Mouse (Mus musculus) erythroblast, embryonic 14.5 days (primary cell): Measurements from ENCODE around the gene Grm2. TPM values are rescaled to one million over a fixed set of nuclear protein-coding genes. Genes with fewer than 3 reads are reported as not detected.

Experiments
- H3K27me3 ChIP-seq: 2 replicates; pipeline ENCODE4 v1.6.1; 2012; ENCODE audit warnings: inconsistent platforms; ENCODE audit not compliant: control insufficient read depth
- H3K36me3 ChIP-seq: 2 replicates; pipeline ENCODE4 v1.6.1; 2012; ENCODE audit warnings: mild to moderate bottlenecking, inconsistent platforms; ENCODE audit not compliant: control insufficient read depth
- H3K4me1 ChIP-seq: 2 replicates; pipeline ENCODE4 v1.6.1; 2012; ENCODE audit warnings: inconsistent platforms; ENCODE audit not compliant: control insufficient read depth
- H3K4me3 ChIP-seq: replicated peaks from 2 replicates; pipeline ENCODE3; 2012; ENCODE audit warnings: moderate library complexity, mild to moderate bottlenecking, inconsistent platforms
- H3K9me3 ChIP-seq: 2 replicates; pipeline ENCODE4 v1.6.1; 2012; ENCODE audit warnings: low read length, inconsistent platforms, mixed read lengths; ENCODE audit not compliant: control insufficient read depth
- GATA1 ChIP-seq: IDR thresholded peaks from 2 replicates; pipeline ENCODE4 v1.6.1; 2012; ENCODE audit warnings: low read length, inconsistent platforms, mixed read lengths
- TAL1 ChIP-seq: IDR thresholded peaks from 3 replicates; pipeline ENCODE4 v1.6.1; 2012; ENCODE audit warnings: low read length, inconsistent platforms, mixed read lengths
- polyA plus RNA-seq: library from polyadenylated mRNA; stranded (reverse); fragments of >175 nt; gene quantifications from 2 replicates; pipeline ENCODE4 v1.2.3, GENCODE M21; 2012

The Grm2 gene
- polyA plus RNA-seq, 1 experiment, result not detected

GRCm38 (mm10) chr9:106659441-106659840 is 3.6 kb upstream of the Grm2 start:
- H3K4me1 ChIP-seq, result no peaks in the 10 kb centered on the region
- peaks cover 23% of the 10 kb centered on the region for H3K27me3 ChIP-seq
- peaks cover 28% of the 10 kb centered on the region; the same call in 1 of the 2 replicates for H3K36me3 ChIP-seq
- no peaks in the 10 kb centered on the region for H3K9me3 ChIP-seq
- no peak overlapping the region for H3K4me3 ChIP-seq
- no peak for TF ChIP-seq TAL1
- TF ChIP-seq GATA1, result no peak

GRCm38 (mm10) chr9:106657592-106657991 is 1.7 kb upstream of the Grm2 start:
- Histone ChIP-seq H3K27me3 (peaks cover 31% of the 10 kb centered on the region), H3K9me3 (no peaks in the 10 kb centered on the region), H3K36me3 (peaks cover 28% of the 10 kb centered on the region; the same call in 1 of the 2 replicates), H3K4me1 (no peaks in the 10 kb centered on the region), H3K4me3 (no peak overlapping the region)
- no peak for TF ChIP-seq GATA1
- no peak for TF ChIP-seq TAL1

GRCm38 (mm10) chr9:106656820-106657219 is 938 bp upstream of the Grm2 start:
- no peak for TF ChIP-seq GATA1
- TF ChIP-seq TAL1, result no peak
- peaks cover 31% of the 10 kb centered on the region for H3K27me3 ChIP-seq
- H3K4me1 ChIP-seq, result no peaks in the 10 kb centered on the region
- H3K9me3 ChIP-seq, result no peaks in the 10 kb centered on the region
- peaks cover 20% of the 10 kb centered on the region; the same call in 1 of the 2 replicates for H3K36me3 ChIP-seq
- H3K4me3 ChIP-seq, result no peak overlapping the region

- H3K27me3 ChIP-seq, result peaks cover 33% of the 10 kb centered on the region
- H3K36me3 ChIP-seq, result no peaks in the 10 kb centered on the region
- TF ChIP-seq TAL1 (no peak), GATA1 (no peak)
- H3K9me3 ChIP-seq, result no peaks in the 10 kb centered on the region
- H3K4me1 ChIP-seq, result no peaks in the 10 kb centered on the region
- no peak overlapping the region for H3K4me3 ChIP-seq
Observed at GRCm38 (mm10) chr9:106652720-106653119, 3.2 kb downstream of the Grm2 start.

- Histone ChIP-seq H3K4me1 (no peaks in the 10 kb centered on the region), H3K36me3 (no peaks in the 10 kb centered on the region), H3K4me3 (no peak overlapping the region), H3K27me3 (peaks cover 8% of the 10 kb centered on the region), H3K9me3 (no peaks in the 10 kb centered on the region)
- no peak for TF ChIP-seq GATA1
- no peak for TF ChIP-seq TAL1
Observed at GRCm38 (mm10) chr9:106647226-106647625, 8.7 kb downstream of the Grm2 start.

- Histone ChIP-seq H3K36me3 (no peaks in the 10 kb centered on the region), H3K27me3 (peaks cover 8% of the 10 kb centered on the region), H3K4me1 (no peaks in the 10 kb centered on the region), H3K9me3 (no peaks in the 10 kb centered on the region), H3K4me3 (no peak overlapping the region)
- TF ChIP-seq TAL1 (no peak), GATA1 (no peak)
Observed at GRCm38 (mm10) chr9:106645684-106646271, 10.1 kb downstream of the Grm2 start.

- no peaks in the 10 kb centered on the region for H3K4me1 ChIP-seq
- no peaks in the 10 kb centered on the region for H3K9me3 ChIP-seq
- peaks cover 8% of the 10 kb centered on the region for H3K27me3 ChIP-seq
- TF ChIP-seq TAL1 (no peak), GATA1 (no peak)
- no peak overlapping the region for H3K4me3 ChIP-seq
- no peaks in the 10 kb centered on the region for H3K36me3 ChIP-seq
Observed at GRCm38 (mm10) chr9:106643787-106644186, 12.1 kb downstream of the Grm2 start.

GRCm38 (mm10) chr9:106643128-106643527 is 12.8 kb downstream of the Grm2 start:
- Histone ChIP-seq H3K27me3 (peaks cover 8% of the 10 kb centered on the region), H3K9me3 (no peaks in the 10 kb centered on the region), H3K4me3 (no peak overlapping the region), H3K36me3 (no peaks in the 10 kb centered on the region), H3K4me1 (no peaks in the 10 kb centered on the region)
- TF ChIP-seq TAL1, result no peak
- TF ChIP-seq GATA1, result no peak

GRCm38 (mm10) chr9:106641346-106641745 is 14.5 kb downstream of the Grm2 start:
- Histone ChIP-seq H3K4me3 (no peak overlapping the region), H3K27me3 (no peaks in the 10 kb centered on the region), H3K9me3 (no peaks in the 10 kb centered on the region), H3K4me1 (no peaks in the 10 kb centered on the region), H3K36me3 (no peaks in the 10 kb centered on the region)
- no peak for TF ChIP-seq TAL1
- no peak for TF ChIP-seq GATA1

GRCm38 (mm10) chr9:106638154-106638553 is 17.7 kb downstream of the Grm2 start:
- no peaks in the 10 kb centered on the region for H3K36me3 ChIP-seq
- H3K4me3 ChIP-seq, result no peak overlapping the region
- H3K9me3 ChIP-seq, result no peaks in the 10 kb centered on the region
- TF ChIP-seq GATA1, result no peak
- no peak for TF ChIP-seq TAL1
- H3K4me1 ChIP-seq, result no peaks in the 10 kb centered on the region
- H3K27me3 ChIP-seq, result no peaks in the 10 kb centered on the region
